Mouse (Mus musculus) skeletal muscle tissue, adult 2 months (tissue): ENCODE measurements around the gene Jpt1.
A peak's percentile ranks its signal among the peaks of the same experiment; 100 is the strongest.
"Not testable (repeated sequence)": the region's sequence is repeated elsewhere in the genome, so short reads cannot be mapped to it uniquely, and the experiment has no call there.

ENCODE experiments used
- DNase-seq: peaks from one replicate; pipeline ENCODE4 v3.0.0-alpha.2; 2012; ENCODE audit warnings: low read depth, low spot score

Jpt1 gene

GRCm38 (mm10) chr11:115514238-115514663 lies at the start of gene Jpt1:
TSS of gene Jpt1 (minus strand) at chr11:115514387.
- peak; percentile 98 for DNase-seq

GRCm38 (mm10) chr11:115563406-115563805 lies 49.2 kb upstream of the Jpt1 start:
- no peak for DNase-seq

- no peak for DNase-seq
Measured at GRCm38 (mm10) chr11:115555717-115556116, 41.5 kb upstream of the Jpt1 start.

GRCm38 (mm10) chr11:115552783-115553182 lies 38.6 kb upstream of the Jpt1 start:
- no peak for DNase-seq

GRCm38 (mm10) chr11:115543571-115543970 lies 29.4 kb upstream of the Jpt1 start:
- DNase-seq: no peak

- DNase-seq: no peak
Measured at GRCm38 (mm10) chr11:115538045-115538444, 23.9 kb upstream of the Jpt1 start.

GRCm38 (mm10) chr11:115536856-115537568 lies 22.8 kb upstream of the Jpt1 start:
- no peak for DNase-seq

GRCm38 (mm10) chr11:115536038-115536681 lies 22.0 kb upstream of the Jpt1 start, which contains the start of gene Sumo2:
TSS of gene Sumo2 (minus strand) at chr11:115536276.
- DNase-seq: peak; percentile 98

- DNase-seq: no peak
Measured at GRCm38 (mm10) chr11:115535401-115536037, 21.3 kb upstream of the Jpt1 start.

GRCm38 (mm10) chr11:115534759-115535371 lies 20.7 kb upstream of the Jpt1 start:
- DNase-seq: no peak

GRCm38 (mm10) chr11:115526446-115526845 lies 12.3 kb upstream of the Jpt1 start:
- not testable (repeated sequence) for DNase-seq

GRCm38 (mm10) chr11:115522703-115523102 lies 8.5 kb upstream of the Jpt1 start:
- DNase-seq: no peak

GRCm38 (mm10) chr11:115522238-115522637 lies 8.1 kb upstream of the Jpt1 start:
- no peak for DNase-seq

- DNase-seq: no peak
Measured at GRCm38 (mm10) chr11:115521080-115521479, 6.9 kb upstream of the Jpt1 start.

GRCm38 (mm10) chr11:115520218-115520617 lies 6.0 kb upstream of the Jpt1 start:
- no peak for DNase-seq

- no peak for DNase-seq
Measured at GRCm38 (mm10) chr11:115519581-115519980, 5.4 kb upstream of the Jpt1 start.

- no peak for DNase-seq
Measured at GRCm38 (mm10) chr11:115518693-115519092, 4.5 kb upstream of the Jpt1 start.

GRCm38 (mm10) chr11:115516942-115517341 lies 2.8 kb upstream of the Jpt1 start:
- DNase-seq: peak; percentile 43

GRCm38 (mm10) chr11:115515021-115515420 lies 834 bp upstream of the Jpt1 start:
- DNase-seq: no peak

- no peak for DNase-seq
Measured at GRCm38 (mm10) chr11:115513271-115514237, 633 bp downstream of the Jpt1 start.
